Mouse (Mus musculus) frontal cortex, adult (tissue): ENCODE results near the gene Npnt.

Experiments used
- ATAC-seq: cut with Nextera tagmentation; 2 replicates; pipeline ENCODE4 v1.9.2; 2017; ENCODE audit warnings: mild to moderate bottlenecking, moderate library complexity, mixed read lengths; ENCODE audit not compliant: low TSS enrichment

Gene Npnt

DNA sequence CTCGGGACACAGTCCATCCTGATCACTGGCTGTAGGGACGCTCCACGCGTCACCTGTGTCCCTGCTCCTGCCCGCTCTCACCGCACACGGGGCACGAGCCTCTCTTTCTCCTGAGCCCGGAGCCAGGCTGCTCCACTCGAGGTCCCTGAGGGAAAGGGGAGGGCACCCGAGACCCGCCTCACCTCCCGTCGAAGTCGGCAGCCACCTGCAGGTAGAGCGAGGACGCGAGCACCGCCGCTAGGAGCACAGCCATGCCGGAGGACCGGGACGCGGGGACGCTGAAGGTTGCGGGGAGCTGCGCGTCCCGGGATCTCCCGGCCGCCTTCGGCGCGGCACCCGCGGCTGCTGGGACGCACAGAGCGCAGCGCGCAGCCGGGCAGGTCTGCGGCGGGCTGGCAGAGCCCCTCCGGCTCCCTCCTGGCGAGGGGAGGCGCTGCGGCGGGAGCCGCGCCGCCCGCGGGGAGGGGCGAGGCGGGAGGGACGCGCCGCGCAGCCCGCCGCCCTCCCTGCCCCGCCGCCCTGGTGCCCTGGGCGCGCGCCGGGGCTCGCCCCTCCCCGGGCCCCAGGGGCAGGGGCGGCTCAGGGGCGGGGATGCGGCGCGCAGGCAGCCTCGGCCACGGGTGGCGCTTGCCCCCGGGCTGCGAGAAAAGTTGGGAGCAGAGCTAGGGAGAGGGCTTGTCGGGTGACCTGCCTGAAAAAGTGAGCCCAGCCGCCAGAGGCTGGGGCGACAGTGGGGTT is at the start of gene Npnt:
TSS of gene Npnt (minus strand) at position 501 of the 738 bp plus-strand sequence.
- ATAC-seq = peak; percentile 71

DNA sequence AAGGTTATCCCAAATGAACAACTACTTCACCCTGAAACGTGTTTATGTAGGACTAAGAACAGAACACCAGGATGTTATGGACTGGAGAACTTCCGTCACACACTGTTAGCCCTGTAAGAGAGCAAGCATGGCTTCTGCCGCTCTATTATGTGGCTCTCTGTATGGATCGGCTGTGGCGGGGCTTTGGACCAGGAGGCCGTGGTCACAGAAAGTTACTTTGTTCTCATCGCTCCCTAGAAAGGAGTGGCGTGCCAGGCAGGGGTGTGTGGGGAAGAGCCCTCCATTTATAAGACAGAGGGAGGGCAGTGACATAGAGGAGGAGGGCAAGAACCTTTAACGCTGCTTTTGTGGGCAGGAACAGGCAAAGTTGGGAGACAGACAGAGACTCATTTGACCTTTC is 46.2 kb upstream of the Npnt start:
- ATAC-seq = no peak

DNA sequence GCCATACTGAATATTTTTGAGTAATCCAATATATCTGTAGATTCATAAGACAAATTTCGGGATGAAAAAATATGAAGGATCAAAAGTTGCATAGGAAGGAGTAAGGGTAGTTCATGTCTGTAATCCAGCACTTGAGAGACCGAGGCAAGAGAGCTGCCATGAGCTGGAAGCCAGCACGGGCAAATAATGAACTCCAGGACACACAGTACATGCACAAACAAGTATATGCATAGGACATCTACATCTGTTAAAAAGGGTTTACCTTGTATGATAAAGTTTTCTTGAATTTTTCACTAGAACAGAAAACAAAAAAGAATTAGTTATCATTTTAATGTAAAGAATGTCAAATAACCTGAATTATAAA is 45.8 kb upstream of the Npnt start:
- ATAC-seq = no peak

DNA sequence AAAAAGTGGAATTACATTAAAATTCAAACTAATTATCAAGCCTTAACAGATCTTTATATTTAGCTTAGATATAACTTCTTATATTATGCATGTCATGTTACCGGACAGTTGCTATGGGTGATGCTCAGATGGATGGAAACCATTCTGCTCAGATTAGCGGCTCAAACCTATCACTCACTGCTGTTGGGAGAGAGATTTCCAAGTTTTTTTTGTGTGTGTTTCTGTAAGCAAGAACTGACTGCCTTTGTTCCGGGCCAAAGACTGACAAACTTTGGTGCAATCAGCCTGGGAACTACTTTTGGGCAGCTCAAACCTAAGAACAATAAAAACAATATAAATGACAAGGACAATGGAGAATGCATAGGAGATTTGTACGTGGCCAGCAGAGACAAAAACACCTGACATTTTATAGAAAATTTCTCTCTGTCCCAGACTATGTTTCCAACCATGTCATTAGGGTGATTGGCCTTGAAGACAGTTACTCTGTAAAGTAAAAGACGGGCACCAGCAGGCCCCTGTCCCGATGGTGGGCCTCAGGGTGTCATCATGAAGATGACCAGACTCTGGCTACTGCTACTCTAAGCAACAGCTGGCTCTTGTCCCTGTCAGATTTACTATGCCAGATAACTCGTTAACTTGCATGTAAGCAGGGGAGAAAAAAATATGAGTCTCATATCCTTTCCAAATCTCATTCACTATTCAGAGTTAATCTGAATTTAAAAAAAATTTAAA is 45.2 kb upstream of the Npnt start:
- ATAC-seq = no peak

DNA sequence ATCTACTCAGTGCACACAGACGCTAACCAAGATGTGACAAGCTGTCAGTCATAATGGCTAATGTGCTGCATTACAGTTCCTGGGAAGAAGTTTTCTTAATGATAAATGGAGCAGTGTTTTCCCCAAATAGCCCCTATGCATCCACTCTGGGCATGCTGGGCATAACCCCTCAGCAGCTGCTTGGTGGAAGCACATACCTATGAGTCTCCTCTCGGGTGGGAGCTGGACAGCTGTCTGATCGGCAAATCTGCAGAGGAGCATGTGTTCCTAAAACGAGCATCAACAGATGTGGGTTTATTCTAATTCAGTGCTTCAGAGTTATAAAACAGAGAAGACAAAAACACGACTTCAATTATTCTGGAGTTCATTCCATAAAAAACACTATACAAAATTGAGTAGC is 36.1 kb upstream of the Npnt start:
- 0 out of 2 replicates have a peak, but pooled peaks have one; percentile 34 for ATAC-seq

DNA sequence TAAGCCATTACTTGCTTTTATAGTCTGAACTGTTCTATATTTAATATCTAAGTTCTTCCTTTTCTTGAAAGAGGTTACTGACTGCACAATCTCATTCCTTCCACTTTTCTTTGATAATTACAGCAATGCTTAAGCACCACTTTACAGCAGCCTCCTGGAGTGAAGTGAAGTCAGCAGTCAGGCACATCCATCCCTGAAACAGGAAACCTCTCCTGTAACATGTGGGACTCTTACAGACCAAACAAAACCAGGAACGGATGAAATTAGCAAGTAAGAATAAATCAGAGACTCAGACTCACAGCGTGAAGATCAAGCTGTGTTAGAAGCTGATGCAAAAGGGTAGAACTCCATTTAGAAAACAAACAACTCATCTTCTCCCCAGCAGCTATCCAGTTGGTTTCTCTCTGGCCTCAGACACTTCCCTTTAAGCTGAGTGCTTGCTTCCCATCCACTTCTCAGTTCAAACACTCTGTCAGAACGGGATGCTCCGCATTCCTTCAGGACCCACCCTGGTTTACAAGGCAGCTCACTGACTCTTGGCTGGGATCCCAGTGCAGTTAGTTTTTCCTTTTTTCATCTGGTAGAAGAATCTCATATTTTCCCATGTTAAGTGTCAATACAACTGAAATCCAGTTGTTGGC is 33.9 kb upstream of the Npnt start:
- 0 out of 2 replicates have a peak, but pooled peaks have one; percentile 27 for ATAC-seq

DNA sequence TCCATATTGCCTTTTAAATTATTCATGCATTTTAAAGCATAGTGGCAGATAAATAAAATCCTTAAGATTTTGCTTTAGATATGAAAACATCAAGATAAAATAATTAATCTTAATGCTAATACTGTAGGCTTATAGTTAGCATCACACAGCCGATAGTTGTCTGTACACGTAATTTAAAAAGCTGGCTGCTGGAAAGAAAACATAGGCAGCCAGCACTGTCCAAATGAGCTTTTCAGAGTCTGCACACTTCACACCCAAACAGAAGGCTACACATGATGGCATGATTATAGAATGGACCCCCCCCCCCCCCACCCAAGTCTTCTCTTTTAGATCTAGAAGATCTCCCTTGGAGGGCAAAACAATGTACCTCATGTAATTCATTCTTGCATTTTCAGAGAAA is 31.9 kb upstream of the Npnt start:
- ATAC-seq = no peak

DNA sequence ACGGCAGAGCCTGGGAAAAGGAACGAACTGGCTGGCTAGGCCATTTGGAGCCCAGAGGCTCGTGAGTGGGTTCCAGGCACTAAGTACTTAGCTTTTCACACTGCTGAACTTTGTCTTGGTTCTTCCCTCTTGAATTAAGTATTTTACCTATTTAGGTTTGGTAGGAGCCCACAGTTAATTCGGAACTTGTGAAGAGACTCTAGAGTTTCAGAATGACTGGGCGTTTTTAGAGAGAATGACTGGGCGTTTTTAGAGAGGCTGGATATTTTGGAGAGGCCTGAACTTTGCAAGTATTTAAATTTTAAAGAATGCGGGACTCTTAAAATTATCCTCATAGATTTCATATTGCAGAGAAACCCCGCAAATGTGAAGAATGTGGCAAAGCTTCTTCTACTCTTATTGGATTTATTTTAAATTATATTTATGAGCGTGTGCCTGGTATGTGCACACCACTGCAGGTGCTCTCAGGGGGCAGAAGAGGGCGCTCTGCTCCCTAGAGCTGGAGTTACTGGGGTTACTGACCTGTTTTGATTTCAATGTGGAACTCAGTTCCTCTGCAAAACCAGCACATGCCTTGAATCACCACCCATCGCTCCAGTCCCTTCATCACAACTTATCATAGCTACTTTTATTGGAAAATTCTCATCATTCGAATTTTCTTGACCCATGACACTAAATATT is 29.8 kb upstream of the Npnt start:
- ATAC-seq = no peak

DNA sequence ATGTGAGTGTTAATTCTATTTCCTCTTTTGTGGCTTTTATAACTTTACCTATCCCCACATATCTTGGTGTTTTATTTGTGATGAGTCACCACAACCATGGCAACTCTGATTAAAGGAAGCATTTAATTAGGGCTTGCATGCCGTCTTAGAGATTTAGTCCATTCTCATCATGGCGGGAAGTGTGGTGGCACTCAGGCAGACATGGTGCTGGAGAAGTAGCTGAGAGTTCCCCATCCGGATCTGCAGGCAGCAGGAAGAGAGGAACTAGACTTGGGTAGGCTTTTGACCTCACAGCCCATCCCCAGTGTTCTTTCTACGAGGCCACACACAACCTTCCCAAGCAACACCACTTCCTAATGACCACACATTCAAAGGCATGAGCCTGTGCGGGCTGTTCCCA is 16.2 kb upstream of the Npnt start:
- ATAC-seq = no peak

DNA sequence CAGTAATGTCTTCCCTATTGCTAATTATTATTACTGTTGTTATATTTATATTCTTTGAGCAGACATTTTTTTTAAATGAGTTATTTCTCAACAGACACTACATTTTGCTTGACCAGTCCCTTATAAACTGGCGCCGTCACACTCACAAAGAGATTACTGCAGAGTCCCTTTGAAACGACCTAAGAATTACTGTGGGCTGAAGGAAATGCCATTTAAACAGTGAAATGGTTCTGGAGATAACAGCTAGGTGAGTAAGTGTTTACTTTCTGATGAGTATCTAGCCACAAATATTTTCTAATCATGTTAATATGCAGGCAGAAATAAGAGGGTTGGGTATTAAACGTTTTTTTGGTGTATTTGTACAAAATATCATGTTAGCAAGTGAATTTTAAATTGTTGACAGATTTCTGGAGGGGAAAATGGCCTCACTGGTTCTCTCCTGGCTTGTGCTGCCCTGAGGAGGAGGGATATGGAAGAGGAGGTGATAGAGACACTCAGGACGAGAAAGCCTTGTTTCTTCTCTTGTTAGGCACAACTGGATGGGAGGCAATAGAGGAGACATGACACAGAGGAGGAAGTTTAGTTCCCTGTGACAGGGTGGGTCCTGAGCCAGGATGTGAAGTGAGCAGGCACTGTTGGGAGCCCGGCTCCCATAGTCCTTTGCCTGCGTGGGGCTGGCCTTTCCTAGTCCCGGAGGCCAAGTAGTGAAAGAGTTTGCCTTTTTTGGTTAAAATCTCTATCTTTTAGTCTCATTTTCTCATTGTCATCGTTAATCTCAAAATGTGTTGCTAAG is 14.8 kb upstream of the Npnt start:
- ATAC-seq = no peak

DNA sequence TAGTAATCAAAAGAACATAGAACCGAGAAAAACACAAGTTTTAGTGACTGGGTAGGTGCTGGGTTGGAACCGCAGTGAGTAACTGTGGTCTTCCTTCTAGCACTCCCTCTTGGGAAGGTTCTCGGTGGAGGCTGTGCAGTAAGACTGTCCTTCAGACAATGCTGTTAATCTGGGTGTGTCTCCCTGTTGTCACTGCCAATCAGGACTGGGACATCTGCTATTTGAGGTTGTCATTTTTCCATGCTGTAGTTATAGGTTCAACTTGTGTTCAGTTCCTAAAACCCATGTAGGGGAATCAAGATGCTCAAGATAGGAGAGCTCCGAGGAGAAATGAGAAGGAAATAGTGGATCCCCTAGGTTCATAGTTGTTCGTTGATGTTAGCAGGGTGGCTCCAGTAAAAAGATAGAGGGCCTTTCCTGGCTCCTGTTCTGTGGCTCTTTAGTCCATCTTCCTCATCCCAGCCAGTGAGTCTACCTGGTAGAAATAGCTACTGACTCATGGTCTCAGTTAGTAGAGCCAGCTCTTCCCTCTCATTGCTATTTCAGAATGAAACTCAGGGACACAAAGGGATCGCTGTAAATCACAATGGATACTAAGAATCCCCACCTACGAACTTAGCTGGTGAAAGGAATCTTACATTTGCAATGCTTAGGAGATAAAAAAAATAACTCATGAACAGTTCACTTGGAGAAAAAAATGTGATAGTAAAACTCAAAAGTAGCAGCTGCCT is 12.7 kb upstream of the Npnt start:
- ATAC-seq = peak; percentile 93

DNA sequence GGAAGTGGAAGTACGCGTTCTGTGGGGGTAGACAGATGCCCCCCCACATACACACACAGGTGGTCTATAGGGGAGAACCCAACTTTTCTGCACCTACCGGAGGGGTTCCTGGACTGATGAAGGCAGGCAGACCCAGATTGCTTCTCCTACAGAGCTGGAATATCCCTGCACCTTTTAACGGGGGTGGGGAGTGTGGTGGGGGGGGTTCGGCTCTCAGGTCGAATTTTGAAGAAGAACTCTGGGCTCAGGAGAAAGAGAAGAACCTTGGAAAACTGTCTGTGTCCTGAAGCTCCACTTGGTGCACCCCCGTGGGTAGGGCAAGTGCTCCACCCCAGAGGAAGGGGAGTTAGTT is 414 bp upstream of the Npnt start:
- no peak for ATAC-seq

DNA sequence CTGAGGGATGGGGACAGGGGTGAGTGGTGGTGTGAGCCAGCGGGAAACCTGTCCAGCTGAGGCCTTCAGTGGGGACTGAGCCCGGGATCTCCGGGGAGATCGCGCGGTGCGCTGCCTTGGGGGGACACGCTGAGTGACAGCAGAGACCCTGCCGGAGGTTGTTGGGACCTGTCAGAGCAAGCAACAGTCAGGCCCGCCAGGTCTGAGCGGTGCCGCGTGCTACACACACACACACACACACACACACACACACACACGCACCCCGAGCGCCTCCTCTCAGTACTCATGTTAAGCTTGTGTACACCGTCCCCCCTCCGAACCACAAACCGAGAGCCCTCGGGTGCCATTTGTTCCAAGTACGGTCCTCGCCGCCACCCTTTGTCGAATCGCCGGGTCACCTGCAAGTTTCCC is 706 bp downstream of the Npnt start:
- peak; percentile 29 for ATAC-seq

DNA sequence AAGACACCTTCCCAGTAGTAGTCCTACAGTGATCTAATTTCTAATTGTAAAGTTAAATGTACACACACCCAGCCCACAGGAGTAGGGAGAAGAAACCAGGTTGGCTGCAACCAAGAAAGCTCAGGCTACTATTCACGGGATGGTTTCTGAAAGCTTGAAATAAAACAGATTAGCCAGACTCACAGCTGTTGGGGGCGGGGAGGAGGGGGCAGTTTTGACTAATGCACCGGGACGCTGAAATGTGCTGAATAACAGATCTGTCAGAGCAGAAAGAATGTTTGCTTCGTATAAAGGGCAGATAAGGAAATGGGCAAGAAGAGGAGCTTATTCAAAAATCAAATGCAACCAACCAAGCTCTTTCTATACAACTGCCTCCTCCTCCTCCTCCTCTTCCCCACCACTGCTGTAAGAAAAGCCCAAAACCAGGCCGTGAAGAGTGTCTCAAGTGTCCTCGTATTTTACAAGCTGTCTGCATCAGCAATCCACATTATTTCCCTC is 1.7 kb downstream of the Npnt start:
- peak; percentile 64 for ATAC-seq

DNA sequence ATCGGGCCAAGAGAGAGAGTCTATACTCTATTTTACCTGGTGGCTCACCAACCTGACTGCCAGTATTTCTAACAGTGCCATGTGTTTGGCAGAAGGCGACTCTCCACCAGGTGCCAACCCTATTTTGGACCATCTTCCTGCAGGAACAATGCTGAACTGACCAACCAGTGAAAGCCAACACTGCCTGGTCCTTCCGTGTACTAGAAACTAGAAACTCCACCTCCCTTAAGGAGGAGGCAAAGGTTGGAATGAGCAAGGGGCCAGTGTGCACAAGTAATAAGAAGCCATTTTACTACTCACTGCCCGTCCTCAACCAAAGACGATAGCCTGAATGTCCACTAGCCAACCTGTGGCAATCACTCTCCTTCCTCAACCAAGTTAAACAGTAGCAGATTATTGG is 4.0 kb downstream of the Npnt start:
- ATAC-seq = no peak

DNA sequence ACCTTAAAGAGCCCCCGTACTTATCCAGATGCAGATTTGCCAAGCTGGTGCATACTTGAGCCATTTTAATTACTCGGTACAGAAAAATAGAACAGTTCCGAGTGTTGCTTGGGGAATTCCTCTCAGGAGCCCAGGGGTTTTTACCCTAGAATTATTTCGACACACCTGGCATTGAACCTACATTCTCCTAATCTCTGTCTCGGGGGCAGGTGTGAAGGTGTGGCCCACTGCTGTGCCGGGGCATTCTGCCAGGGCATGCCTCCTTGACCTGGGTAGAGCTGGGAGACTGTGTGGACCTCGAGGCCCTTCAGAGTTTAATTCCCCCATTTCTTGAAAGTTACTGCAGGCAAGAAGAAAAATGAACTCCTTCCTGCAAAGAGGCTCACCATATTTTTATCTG is 4.4 kb downstream of the Npnt start:
- ATAC-seq = no peak

DNA sequence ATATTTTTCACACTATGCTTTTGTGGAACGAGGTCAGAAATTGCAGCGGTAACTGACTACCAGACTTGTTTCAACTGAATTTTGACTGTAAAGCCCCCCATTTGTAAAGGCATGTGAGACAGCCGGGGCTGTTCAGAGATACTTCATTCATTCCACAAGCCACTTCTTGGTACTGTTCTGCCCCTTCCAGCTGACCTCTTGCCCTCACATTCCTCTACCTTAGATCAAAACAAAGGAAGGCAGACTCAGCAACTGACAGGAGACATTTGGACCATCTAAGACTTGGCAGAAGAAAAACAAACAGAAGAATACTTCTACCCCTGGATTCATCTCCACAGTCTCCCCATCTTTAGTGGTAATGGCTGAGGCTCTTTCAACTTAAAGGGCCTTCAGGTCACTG is 5.5 kb downstream of the Npnt start:
- ATAC-seq = no peak

DNA sequence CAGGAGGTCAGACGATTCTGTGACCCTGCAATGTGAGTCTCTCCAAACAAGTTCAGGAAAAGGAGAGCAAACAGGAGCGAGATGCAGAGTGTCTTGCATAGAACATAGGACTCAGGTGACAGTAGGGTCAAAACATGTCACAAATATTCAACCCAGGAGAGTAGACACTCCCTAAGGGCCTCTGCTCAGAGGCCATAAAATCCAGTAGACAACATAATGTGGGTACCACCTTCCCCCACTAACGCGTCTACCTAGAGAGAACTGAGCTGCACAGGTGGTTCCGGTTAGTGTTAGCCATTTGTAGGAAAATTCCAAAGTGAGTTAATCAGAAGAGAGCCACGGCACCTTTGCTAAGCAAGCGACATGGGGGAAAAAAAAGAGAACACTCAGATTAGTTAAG is 5.9 kb downstream of the Npnt start:
- ATAC-seq = no peak

DNA sequence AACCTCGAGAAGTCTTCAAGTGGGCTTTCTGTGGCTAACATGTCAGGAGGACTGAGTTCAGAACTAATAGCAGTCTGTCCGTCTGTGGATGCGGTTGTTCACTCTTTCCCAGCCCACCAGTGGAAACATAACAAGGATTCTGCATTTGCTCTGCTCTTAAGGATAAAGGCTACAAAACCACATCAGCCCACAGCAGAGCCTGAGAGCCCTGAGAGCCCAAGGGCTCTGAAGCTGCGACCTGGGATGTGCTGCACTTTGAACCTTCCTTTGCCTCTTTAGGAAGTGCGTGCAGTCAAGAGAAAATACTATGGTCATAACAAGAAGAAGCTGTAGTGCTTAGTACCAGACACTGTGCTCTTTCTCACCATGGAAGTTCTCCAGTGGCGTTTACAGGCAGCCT is 7.3 kb downstream of the Npnt start:
- no peak for ATAC-seq

DNA sequence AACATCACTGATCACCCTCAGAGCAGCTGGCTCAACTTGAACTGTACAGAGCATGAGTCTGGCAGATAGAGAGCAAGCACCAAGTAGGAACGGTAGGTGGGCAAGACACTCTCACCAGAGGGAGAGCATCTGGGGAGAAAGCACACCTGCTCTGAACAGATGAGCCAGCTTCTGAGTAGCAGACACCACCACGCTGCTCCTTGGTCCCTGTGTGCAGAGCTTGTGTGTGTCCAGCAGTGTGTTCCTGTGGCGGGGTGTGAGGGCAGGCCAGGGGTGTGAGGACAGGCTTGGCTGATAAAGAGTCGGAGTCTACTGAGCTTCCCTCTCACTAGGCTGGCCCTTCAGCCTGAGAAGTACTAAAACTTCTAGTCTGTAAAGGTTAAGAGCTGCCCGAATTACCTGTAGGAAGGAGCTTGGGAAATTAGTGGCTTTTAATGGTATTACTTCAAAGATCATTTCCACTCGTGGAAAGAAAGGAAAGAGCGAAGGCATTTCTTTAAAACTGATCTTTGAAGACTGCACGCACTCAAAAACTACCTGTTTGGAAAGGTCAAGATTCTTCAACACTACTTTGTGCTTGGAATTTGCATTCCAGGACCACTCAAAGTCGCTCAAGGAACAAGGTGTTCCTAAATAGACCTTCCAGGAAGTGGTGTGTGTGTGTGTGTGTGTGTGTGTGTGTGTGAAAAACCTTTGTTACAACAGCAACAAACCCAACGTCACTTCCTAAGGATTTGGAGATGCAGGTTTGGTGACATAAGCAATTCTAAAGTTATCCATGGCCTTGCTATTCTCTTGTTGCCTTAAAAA is 9.7 kb downstream of the Npnt start:
- ATAC-seq = no peak
